25 mouse cellular contexts compared by ENCODE assay signal in the genomic region with DNA sequence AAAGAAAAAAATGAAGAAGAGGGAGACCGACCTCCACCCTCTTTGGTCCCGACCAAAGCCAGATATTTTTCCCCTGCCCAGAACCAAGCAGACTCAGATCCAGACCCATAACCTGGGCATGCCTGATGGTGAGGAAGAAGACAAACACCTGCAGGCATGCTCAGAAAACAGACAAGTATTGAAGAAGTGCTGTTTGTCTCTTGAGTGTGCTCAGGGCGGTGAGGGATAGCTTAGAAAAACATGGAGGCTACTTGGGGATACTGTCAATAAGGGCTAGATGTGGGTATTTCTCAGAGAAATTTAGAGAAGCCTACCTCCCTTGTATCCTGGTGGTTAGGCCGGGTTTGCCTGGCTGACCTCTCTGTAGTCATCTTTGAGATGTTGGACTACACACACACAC. TPM values are rescaled to one million over a fixed set of nuclear protein-coding genes. Genes with fewer than 3 reads are reported as not detected.
"Had no signal": no experiment of that assay in that cellular context is flagged by ENCODE, and none has a peak within 500 bp of the region (broad histone marks: within the 10 kb centered on the region; RNA-seq: fewer than 3 reads in every experiment).

No protein-coding gene starts in this region.

- ATAC-seq: liver, postnatal 0 days; lung, postnatal 0 days; midbrain, embryonic 16.5 days had no signal

- H3K9me3 ChIP-seq: kidney, embryonic 15.5 days; limb, embryonic 12.5 days; limb, embryonic 15.5 days; midbrain, embryonic 12.5 days had no signal

- H3K4me3 ChIP-seq: kidney, embryonic 15.5 days; limb, embryonic 12.5 days; megakaryocyte, embryonic 14.5 days had no signal

- DNase-seq: kidney, adult 8-10 months; kidney, postnatal 10 days; kidney, postnatal 36 days; left cerebral cortex, postnatal 4 days; liver, postnatal 0 days; lung, embryonic 14.5 days; lung, postnatal 36 days; thymus, adult 18-20 months; thymus, postnatal 36 days had no signal

- H3K4me2 ChIP-seq: kidney, embryonic 15.5 days; limb, embryonic 15.5 days; liver, embryonic 11.5 days; lung, embryonic 14.5 days had no signal

- H3K27ac ChIP-seq: kidney, embryonic 15.5 days; limb, embryonic 12.5 days; limb, embryonic 15.5 days; liver, embryonic 14.5 days; midbrain, embryonic 12.5 days had no signal

- H3K36me3 ChIP-seq: kidney, embryonic 15.5 days; limb, embryonic 12.5 days; limb, embryonic 15.5 days; midbrain, embryonic 12.5 days had no signal

- H3K9ac ChIP-seq: kidney, embryonic 15.5 days; limb, embryonic 12.5 days; limb, embryonic 15.5 days; liver, embryonic 14.5 days; liver, postnatal 0 days; lung, embryonic 14.5 days; midbrain, embryonic 12.5 days had no signal

RNA-seq across cellular contexts. Expression of gene Foxl2, which starts 1.8 kb away (rescaled TPM):
- polyA plus RNA-seq: kidney, embryonic 15.5 days; liver, embryonic 11.5 days; liver, embryonic 14.5 days; liver, postnatal 0 days; lung, embryonic 14.5 days; lung, postnatal 0 days; small intestine, adult 2 months; spleen, adult 2 months; stomach, embryonic 16.5 days; testis, adult 2 months; urinary bladder, adult 2 months had no signal

RNA-seq across cellular contexts. Expression of gene 7420426K07Rik, which starts 50.4 kb away (rescaled TPM):
- polyA plus RNA-seq: kidney, embryonic 15.5 days; limb, embryonic 12.5 days; limb, embryonic 15.5 days; liver, embryonic 11.5 days; liver, embryonic 14.5 days; liver, postnatal 0 days; lung, embryonic 14.5 days; lung, postnatal 0 days; midbrain, embryonic 12.5 days; midbrain, embryonic 16.5 days; neural tube, embryonic 11.5 days; neural tube, embryonic 14.5 days; small intestine, adult 2 months; spleen, adult 2 months; stomach, embryonic 16.5 days; testis, adult 2 months; urinary bladder, adult 2 months had no signal
